Mouse (Mus musculus): ENCODE data around the gene Sema3b. TPM values are rescaled to one million over a fixed set of nuclear protein-coding genes. Genes with fewer than 3 reads are reported as not detected.
A peak's percentile ranks its signal among the peaks of the same experiment; 100 is the strongest.

The Sema3b gene
- total RNA-seq, 2 experiments from 2014 or later, result 11.3 to 12.1 TPM

GRCm38 (mm10) chr9:107633661-107634405, 24.8 kb upstream of the Sema3b start:
- intact Hi-C loops (cut with DNase I), result no loop called here
- peak; percentile 42 to 59 for DNase-seq

- peak; percentile 86 to 87 for DNase-seq
- intact Hi-C loops (cut with DNase I), result no loop called here
Observed at GRCm38 (mm10) chr9:107633091-107633660, 24.1 kb upstream of the Sema3b start.

GRCm38 (mm10) chr9:107632478-107632877, 23.4 kb upstream of the Sema3b start:
- DNase-seq, result peak; percentile 65 to 72
- intact Hi-C loops (cut with DNase I), result no loop called here

- DNase-seq, result no peak
- intact Hi-C loops (cut with DNase I), result no loop called here
Observed at GRCm38 (mm10) chr9:107631861-107632260, 22.8 kb upstream of the Sema3b start.

- DNase-seq, result no peak
- intact Hi-C loops (cut with DNase I), result no loop called here
Observed at GRCm38 (mm10) chr9:107631311-107631826, 22.3 kb upstream of the Sema3b start.

- intact Hi-C loops (cut with DNase I), result no loop called here
Observed at GRCm38 (mm10) chr9:107630576-107630975, 21.5 kb upstream of the Sema3b start.

GRCm38 (mm10) chr9:107629901-107630425, 20.9 kb upstream of the Sema3b start:
- intact Hi-C loops (cut with DNase I), result no loop called here
- no peak for DNase-seq

More at GRCm38 (mm10) chr9:107630576-107630975, 21.5 kb upstream of the Sema3b start:
- no peak for DNase-seq

- DNase-seq, result no peak
- intact Hi-C loops (cut with DNase I), result no loop called here
Observed at GRCm38 (mm10) chr9:107629411-107629730, 20.3 kb upstream of the Sema3b start.

GRCm38 (mm10) chr9:107628721-107629410, 19.8 kb upstream of the Sema3b start:
- peak; percentile 67 to 70 for DNase-seq
- intact Hi-C loops (cut with DNase I), result no loop called here

GRCm38 (mm10) chr9:107627387-107628255, 18.6 kb upstream of the Sema3b start:
- no peak for DNase-seq
- intact Hi-C loops (cut with DNase I), result loop anchor here (2.0 kb wide), 1 partner anchor 25 kb away; no protein-coding TSS in a partner anchor

- peak; percentile 87 to 93 for DNase-seq
- intact Hi-C loops (cut with DNase I), result loop anchor here (2.0 kb wide), 1 partner anchor 24 kb away; no protein-coding TSS in a partner anchor
Observed at GRCm38 (mm10) chr9:107626844-107627277, 17.8 kb upstream of the Sema3b start.

- intact Hi-C loops (cut with DNase I), result loop anchor here (2.0 kb wide), 1 partner anchor 24 kb away; no protein-coding TSS in a partner anchor
Observed at GRCm38 (mm10) chr9:107626158-107626843, 17.3 kb upstream of the Sema3b start.

GRCm38 (mm10) chr9:107625351-107626128, 16.5 kb upstream of the Sema3b start:
- DNase-seq, result no peak
- intact Hi-C loops (cut with DNase I), result loop anchor here (2.0 kb wide), 1 partner anchor 23 kb away; no protein-coding TSS in a partner anchor

More at GRCm38 (mm10) chr9:107626158-107626843, 17.3 kb upstream of the Sema3b start:
- no peak for DNase-seq

- no peak for DNase-seq
- intact Hi-C loops (cut with DNase I), result no loop called here
Observed at GRCm38 (mm10) chr9:107624951-107625350, 15.9 kb upstream of the Sema3b start.

GRCm38 (mm10) chr9:107624539-107624938, 15.5 kb upstream of the Sema3b start:
- intact Hi-C loops (cut with DNase I), result no loop called here
- DNase-seq, result no peak

GRCm38 (mm10) chr9:107620954-107621353, 11.9 kb upstream of the Sema3b start:
- intact Hi-C loops (cut with DNase I), result no loop called here
- no peak for DNase-seq

- intact Hi-C loops (cut with DNase I), result no loop called here
- DNase-seq, result no peak
Observed at GRCm38 (mm10) chr9:107619546-107619879, 10.5 kb upstream of the Sema3b start.

GRCm38 (mm10) chr9:107618778-107619545, 9.9 kb upstream of the Sema3b start:
- DNase-seq, result peak; percentile 51 to 67
- intact Hi-C loops (cut with DNase I), result no loop called here

All from heart, postnatal 14 days (tissue).